Mouse (Mus musculus) lung, embryonic 15.5 days (tissue): ENCODE results near the gene Iqsec3. TPM values are rescaled to one million over a fixed set of nuclear protein-coding genes. Genes with fewer than 3 reads are reported as not detected.

Experiments
- ATAC-seq: fragments of 200-750 bp; cut with Nextera tagmentation; 2 replicates; pipeline ENCODE4 v1.8.0; 2017; ENCODE audit warnings: moderate number of reproducible peaks, borderline replicate concordance; ENCODE audit not compliant: low FRiP score, low TSS enrichment; ENCODE audit errors: extremely low read depth
- H3K27ac ChIP-seq: fragments of 300-500 bp; sonication (generic); 2 replicates; pipeline ENCODE4 v1.5.1; 2015; ENCODE audit warnings: moderate library complexity, mild to moderate bottlenecking, inconsistent platforms
- H3K27me3 ChIP-seq: fragments of 300-500 bp; sonication (generic); 2 replicates; pipeline ENCODE4 v1.6.1; 2015; ENCODE audit warnings: inconsistent platforms
- H3K36me3 ChIP-seq: fragments of 300-500 bp; sonication (generic); 2 replicates; pipeline ENCODE4 v1.6.1; 2015; ENCODE audit warnings: inconsistent platforms
- H3K4me1 ChIP-seq: fragments of 300-500 bp; sonication (generic); 2 replicates; pipeline ENCODE4 v1.6.1; 2015; ENCODE audit warnings: inconsistent platforms
- H3K4me2 ChIP-seq: fragments of 300-500 bp; sonication (generic); 2 replicates; pipeline ENCODE4 v1.6.1; 2015; ENCODE audit warnings: inconsistent platforms, mild to moderate bottlenecking, moderate library complexity
- H3K4me3 ChIP-seq: fragments of 300-500 bp; sonication (generic); 2 replicates; pipeline ENCODE4 v1.5.1; 2015; ENCODE audit warnings: mild to moderate bottlenecking, inconsistent platforms
- H3K9ac ChIP-seq: fragments of 300-500 bp; sonication (generic); 2 replicates; pipeline ENCODE4 v1.6.1; 2015; ENCODE audit warnings: inconsistent platforms
- H3K9me3 ChIP-seq: fragments of 300-500 bp; sonication (generic); 2 replicates; pipeline ENCODE4 v1.6.1; 2016; ENCODE audit warnings: inconsistent platforms
- whole genome bisulfite sequencing: fragments of 180-500 bp; shearing (Covaris S2); methylation state at CpG from one replicate; pipeline ENCODE4 v1.1.7; 2015; 5-methylcytosine and 5-hydroxymethylcytosine counted together
- polyA plus RNA-seq: library from polyadenylated mRNA; unstranded; fragments of >200 nt; fragmentation: Nextera tagmentation; extraction: Ambion mirVana; gene quantifications from 2 replicates; pipeline ENCODE4 v1.2.1, GENCODE M21; 2015

The Iqsec3 gene
- polyA plus RNA-seq, 1 experiment from 2014 or later: 0.04 TPM

DNA sequence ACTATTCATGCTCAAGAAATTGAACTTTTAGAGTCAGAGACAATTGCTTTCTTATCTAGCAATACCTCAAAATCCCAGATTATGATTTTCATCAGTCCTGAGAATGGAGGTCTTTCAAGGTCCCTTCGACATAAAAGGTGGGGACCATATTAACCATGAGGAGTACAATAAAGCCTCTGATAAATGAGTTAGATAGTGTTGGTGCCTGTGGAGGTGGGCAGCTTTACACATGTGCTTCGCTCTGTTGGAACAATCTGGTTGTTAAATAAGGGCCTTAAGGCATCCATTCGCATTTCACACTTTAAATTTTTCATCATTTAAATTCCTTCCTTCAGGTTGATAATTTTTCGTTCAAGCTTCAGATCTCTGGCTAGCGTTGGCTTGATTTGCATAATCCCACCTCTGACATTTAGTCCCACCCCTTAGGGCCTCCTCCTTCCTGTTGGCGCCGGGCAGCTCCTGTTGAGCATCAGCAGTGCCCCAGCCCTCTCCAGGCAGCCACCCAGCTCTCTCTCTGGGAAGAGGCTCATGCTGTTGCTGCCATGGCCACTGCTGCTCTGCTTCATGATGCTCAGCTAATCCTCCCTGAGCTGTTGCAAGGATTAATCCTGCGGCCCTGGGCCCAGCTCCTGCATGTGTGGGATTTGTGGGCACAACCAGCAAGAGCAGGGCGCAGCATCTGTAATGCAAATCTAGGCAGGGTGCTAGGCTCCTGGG lies 25.5 kb upstream of the Iqsec3 start:
- no peak for ATAC-seq
- no peak overlapping the region for H3K4me3 ChIP-seq
- no peak overlapping the region for H3K9ac ChIP-seq
- H3K9me3 ChIP-seq: no peaks in the 10 kb centered on the region
- H3K27ac ChIP-seq: no peak overlapping the region
- H3K4me2 ChIP-seq: no peak overlapping the region
- 19% methylated on average over 9 of the region's 9 CpGs for WGBS
- H3K27me3 ChIP-seq: no peaks in the 10 kb centered on the region
- H3K36me3 ChIP-seq: no peaks in the 10 kb centered on the region
- H3K4me1 ChIP-seq: no peaks in the 10 kb centered on the region

DNA sequence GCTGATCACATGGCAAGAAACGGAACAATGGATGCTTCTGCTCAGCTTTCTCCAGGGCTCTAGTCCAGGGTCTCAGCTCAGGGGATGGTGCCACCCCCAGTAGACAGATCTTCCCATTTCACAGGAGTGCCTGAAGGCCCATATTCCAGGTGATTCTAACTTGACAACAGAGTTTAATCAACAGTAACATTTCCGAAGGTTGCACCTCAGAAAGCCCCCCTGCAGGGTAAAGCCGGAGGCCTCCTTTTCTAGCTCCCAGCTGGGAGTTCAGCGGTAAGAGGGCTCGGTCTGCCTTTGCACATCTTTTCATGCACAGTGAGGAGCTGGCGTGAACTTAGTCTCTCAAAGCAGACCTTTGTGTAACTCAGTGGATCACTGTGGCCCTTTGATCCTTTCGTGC lies 22.1 kb upstream of the Iqsec3 start:
- Histone ChIP-seq H3K9ac (no peak overlapping the region), H3K27ac (no peak overlapping the region), H3K4me2 (no peak overlapping the region), H3K4me1 (no peaks in the 10 kb centered on the region), H3K9me3 (no peaks in the 10 kb centered on the region), H3K36me3 (no peaks in the 10 kb centered on the region), H3K27me3 (no peaks in the 10 kb centered on the region), H3K4me3 (no peak overlapping the region)
- ATAC-seq: no peak
- 54% methylated on average over 7 of the region's 7 CpGs for WGBS

DNA sequence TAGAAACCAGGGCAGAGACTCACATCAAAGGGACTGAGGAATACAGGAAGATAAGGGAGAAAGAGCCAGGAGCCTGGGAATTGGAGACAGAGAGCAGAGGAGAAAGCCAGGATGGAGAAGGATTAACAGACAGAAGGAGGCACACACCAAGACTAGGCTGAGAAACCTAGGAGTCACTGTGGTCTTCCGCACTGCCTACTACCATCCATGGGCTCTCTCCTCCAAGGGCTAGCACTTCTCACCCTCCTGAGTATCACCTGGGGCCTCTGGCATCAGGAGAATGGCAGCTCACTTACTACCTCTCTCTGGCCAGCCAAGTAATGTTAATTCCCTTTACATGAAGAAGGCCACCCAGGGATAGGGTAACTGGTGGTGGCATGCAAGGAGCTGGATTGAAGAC lies 21.5 kb upstream of the Iqsec3 start:
- H3K4me3 ChIP-seq: no peak overlapping the region
- H3K4me1 ChIP-seq: no peaks in the 10 kb centered on the region
- H3K27me3 ChIP-seq: no peaks in the 10 kb centered on the region
- ATAC-seq: no peak
- H3K36me3 ChIP-seq: no peaks in the 10 kb centered on the region
- H3K9ac ChIP-seq: no peak overlapping the region
- H3K4me2 ChIP-seq: no peak overlapping the region
- WGBS: 94% methylated on average over 1 of the region's 1 CpGs
- H3K9me3 ChIP-seq: no peaks in the 10 kb centered on the region
- H3K27ac ChIP-seq: no peak overlapping the region

DNA sequence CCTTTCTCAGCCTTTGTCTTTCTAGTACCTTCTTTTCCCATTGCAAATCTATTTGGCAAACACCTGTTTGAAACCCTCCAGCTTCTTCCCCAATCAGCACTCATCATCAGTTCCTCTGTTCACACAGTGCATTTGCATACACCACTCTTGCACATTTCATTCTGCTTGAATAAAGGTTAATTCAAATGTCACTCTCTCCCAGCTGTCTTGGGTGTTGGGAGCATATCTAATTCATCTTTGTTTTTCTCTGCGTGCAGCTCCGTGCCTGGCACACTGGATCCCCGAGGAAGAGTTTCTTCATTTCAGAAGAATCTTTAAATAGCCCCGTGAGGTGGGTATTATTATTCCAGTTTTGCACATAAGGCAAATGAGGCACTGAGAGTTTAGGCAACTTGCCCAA lies 20.8 kb upstream of the Iqsec3 start:
- Histone ChIP-seq H3K9ac (no peak overlapping the region), H3K9me3 (no peaks in the 10 kb centered on the region), H3K4me1 (no peaks in the 10 kb centered on the region), H3K27ac (no peak overlapping the region), H3K4me3 (no peak overlapping the region), H3K36me3 (no peaks in the 10 kb centered on the region), H3K27me3 (no peaks in the 10 kb centered on the region), H3K4me2 (no peak overlapping the region)
- no peak for ATAC-seq
- 76% methylated on average over 4 of the region's 4 CpGs for WGBS

DNA sequence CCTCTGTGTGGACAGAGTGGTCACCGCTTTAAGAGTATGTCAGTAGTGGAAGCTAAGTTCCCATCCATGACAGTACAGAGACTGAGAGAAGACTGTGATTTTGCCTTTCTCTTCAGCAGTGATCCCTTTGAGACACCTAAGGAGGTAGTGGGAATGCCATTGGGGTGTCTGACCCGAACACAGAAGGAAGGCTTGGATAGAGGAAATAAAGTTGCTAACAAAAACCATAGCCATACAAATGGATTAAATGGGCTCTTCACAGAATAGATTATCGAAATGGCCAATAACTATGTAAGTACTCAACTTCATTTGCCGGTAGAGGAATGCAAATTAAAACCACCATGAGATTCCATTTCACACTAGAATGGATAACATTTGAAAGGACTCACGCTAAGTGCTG lies 17.9 kb upstream of the Iqsec3 start:
- H3K4me1 ChIP-seq: no peaks in the 10 kb centered on the region
- no peak overlapping the region for H3K9ac ChIP-seq
- no peaks in the 10 kb centered on the region for H3K36me3 ChIP-seq
- WGBS: 84% methylated on average over 5 of the region's 5 CpGs
- no peak overlapping the region for H3K27ac ChIP-seq
- H3K4me3 ChIP-seq: no peak overlapping the region
- H3K4me2 ChIP-seq: no peak overlapping the region
- no peaks in the 10 kb centered on the region for H3K9me3 ChIP-seq
- no peak for ATAC-seq
- no peaks in the 10 kb centered on the region for H3K27me3 ChIP-seq

DNA sequence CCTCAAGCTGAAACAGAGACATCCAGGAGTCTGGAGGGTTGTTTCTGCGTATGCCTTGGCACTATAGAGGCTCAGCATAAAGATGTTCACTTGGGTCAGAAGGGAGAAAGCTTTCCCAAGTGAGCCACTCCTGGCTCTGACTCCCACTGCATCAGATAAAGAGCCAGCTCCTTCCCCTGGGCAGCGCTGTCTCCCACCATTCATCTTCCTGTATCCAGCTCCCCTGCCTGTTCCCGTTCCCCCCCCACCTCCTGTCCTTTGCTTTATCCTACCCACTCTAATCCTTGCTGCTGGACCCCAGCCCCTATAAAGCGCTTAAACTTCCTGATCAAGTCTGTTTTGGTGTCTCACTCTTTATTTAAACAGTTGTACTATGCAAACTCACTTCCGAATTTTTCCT lies 1.2 kb downstream of the Iqsec3 start:
- Histone ChIP-seq H3K36me3 (no peaks in the 10 kb centered on the region), H3K4me3 (no peak overlapping the region), H3K4me2 (no peak overlapping the region), H3K27ac (no peak overlapping the region), H3K9ac (no peak overlapping the region), H3K4me1 (peaks cover 4% of the 10 kb centered on the region), H3K27me3 (peaks cover 36% of the 10 kb centered on the region), H3K9me3 (no peaks in the 10 kb centered on the region)
- ATAC-seq: no peak
- WGBS: 37% methylated on average over 5 of the region's 5 CpGs

DNA sequence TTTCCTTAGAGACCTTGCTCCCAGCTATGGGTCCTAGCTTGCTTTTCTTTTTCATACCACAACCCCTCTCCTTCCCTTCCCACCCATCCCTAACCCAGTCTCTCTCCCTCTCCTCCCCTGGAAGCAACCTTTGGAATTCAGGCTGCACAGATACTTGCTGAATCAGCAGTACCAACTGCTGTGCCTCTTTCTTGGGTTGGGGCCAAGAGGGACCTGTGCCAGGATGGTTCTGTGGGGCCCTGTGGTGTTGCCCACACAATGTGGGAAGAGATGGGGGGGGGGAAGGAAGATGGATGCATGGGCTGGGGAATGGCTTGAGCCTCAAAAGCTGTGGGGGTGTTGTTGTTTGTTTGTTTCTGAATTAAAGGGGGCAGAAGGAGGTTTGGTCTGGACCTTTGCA lies 5.2 kb downstream of the Iqsec3 start:
- Histone ChIP-seq H3K9ac (no peak overlapping the region), H3K27me3 (peaks cover 19% of the 10 kb centered on the region), H3K36me3 (no peaks in the 10 kb centered on the region), H3K27ac (no peak overlapping the region), H3K4me2 (no peak overlapping the region), H3K4me1 (no peaks in the 10 kb centered on the region), H3K4me3 (no peak overlapping the region), H3K9me3 (no peaks in the 10 kb centered on the region)
- no peak for ATAC-seq

DNA sequence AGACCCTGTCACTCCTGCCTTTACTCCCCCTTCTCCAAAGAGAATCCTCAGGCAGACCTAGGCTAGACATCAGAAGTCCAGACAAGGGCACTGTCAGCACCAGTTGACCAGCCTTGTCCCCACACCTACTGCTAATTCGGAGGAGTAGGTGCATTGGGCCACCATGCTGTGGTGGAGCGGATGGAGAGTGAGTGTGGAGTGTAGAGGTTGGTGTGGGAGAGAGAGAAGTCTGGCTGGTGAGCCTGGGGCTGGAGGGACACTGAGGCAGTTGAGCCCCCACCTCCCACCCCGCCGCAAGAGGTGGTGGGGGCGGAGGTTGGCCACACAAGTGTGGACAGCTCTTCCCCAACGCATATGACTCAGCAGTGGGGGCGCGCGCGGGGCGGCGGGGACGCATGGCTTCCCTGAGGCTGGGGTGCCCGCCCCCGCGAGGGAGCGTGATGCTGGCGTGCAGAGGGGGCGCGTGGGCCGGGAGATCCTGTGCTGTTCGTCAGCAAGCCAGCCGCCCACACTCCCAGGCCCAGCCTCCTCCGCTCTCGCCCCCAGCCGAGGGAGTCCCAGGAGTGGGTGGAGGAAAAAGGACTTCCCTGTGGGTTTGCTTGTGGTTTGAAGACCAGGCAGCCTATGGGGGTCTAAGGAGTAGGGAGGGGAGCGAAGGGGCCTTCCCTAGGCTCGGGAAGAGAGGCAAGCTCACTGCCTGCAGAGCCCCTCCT lies 10.7 kb downstream of the Iqsec3 start:
- ATAC-seq: no peak
- Histone ChIP-seq H3K27me3 (peaks cover 5% of the 10 kb centered on the region), H3K4me1 (no peaks in the 10 kb centered on the region), H3K4me2 (no peak overlapping the region), H3K9me3 (no peaks in the 10 kb centered on the region), H3K27ac (no peak overlapping the region), H3K9ac (no peak overlapping the region), H3K4me3 (no peak overlapping the region), H3K36me3 (no peaks in the 10 kb centered on the region)
- WGBS: 5% methylated on average over 28 of the region's 28 CpGs

DNA sequence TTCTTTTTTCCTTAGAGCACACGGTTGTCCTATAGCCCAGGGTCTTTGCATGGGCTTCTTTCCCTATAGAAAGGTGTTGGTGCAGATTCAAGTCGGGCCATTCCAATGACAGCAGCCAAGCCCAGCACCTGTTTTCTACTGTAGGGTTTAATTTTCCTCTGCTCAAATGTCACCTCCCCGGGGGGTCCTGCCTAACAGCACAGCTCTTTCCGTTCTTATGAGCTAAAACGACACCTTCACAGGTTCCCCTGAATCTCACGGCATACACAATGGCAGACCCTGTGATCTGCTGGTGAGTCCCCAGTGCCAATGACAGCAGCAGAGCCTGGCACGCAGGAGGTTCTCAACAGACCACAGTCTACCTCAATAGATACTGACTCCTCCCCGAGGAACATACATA lies 16.1 kb downstream of the Iqsec3 start:
- Histone ChIP-seq H3K4me2 (no peak overlapping the region), H3K27ac (no peak overlapping the region), H3K27me3 (no peaks in the 10 kb centered on the region), H3K4me1 (no peaks in the 10 kb centered on the region), H3K9me3 (no peaks in the 10 kb centered on the region), H3K36me3 (no peaks in the 10 kb centered on the region), H3K4me3 (no peak overlapping the region), H3K9ac (no peak overlapping the region)
- 50% methylated on average over 8 of the region's 8 CpGs for WGBS
- no peak for ATAC-seq

DNA sequence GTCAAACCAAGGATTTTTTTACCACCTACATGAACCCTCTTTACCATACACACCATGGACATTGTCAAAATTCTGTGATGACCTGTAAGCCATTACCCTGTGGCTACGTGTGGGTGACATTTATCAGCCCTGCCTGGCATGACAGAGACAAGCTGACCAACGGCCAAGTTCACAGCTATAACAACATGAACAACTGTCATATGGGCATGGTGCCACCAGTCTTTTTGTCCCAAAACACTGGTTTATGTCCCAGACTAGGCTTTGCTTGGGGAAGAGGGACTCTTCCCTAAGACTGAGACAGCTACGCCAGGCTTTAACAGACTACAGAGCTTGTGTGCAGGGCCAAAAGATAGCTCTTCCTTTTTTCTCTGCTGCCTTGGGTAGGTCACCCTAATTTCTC lies 16.8 kb downstream of the Iqsec3 start:
- H3K4me2 ChIP-seq: no peak overlapping the region
- 55% methylated on average over 3 of the region's 3 CpGs for WGBS
- no peak overlapping the region for H3K27ac ChIP-seq
- ATAC-seq: no peak
- no peaks in the 10 kb centered on the region for H3K9me3 ChIP-seq
- no peak overlapping the region for H3K4me3 ChIP-seq
- H3K36me3 ChIP-seq: no peaks in the 10 kb centered on the region
- no peak overlapping the region for H3K9ac ChIP-seq
- no peaks in the 10 kb centered on the region for H3K27me3 ChIP-seq
- no peaks in the 10 kb centered on the region for H3K4me1 ChIP-seq

DNA sequence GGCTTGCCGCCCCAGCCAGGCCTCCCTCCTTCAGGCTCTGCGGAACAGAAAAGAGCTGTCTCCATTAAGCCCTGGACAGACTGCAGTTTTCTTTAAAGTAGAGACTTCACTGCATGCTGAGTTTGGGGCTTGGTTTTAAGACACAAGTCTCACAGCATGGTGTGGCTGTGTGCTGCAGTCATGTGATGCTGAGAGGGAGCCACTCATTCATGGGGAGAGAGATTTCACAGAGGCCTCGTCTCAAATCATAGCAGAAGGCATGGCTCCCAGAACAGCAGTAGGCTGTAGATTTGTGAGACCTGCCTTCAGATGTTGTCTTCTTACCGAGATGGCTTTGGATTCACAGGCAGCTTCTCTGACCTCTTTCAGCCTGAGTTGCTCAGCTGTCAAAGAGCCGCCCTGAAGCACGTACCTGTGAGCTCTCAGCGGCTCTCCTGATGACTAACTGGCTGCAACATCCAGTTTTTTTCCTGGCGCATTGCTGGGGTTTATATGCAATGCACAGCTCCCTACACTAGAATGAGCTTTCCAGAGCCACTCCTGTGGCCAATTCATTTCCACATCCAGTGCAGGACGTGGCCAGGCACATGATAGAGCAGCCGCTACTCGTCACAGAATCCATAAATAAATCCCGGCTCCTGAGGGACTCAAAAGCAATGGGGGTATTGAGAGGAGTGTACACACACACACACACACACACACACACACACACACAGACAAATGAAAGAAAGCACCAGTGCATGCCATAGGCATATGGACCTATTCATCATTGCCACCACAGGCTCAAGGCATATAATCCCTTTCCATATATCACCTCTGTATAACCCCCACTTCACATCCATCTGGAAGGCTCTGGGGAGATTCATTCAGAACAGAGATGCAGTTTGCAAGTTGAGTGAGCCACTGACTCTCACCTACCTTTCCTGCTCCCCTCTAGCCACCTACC lies 18.7 kb downstream of the Iqsec3 start:
- no peaks in the 10 kb centered on the region for H3K4me1 ChIP-seq
- no peaks in the 10 kb centered on the region for H3K9me3 ChIP-seq
- H3K27ac ChIP-seq: no peak overlapping the region
- no peak overlapping the region for H3K4me3 ChIP-seq
- H3K4me2 ChIP-seq: no peak overlapping the region
- 48% methylated on average over 12 of the region's 12 CpGs for WGBS
- no peaks in the 10 kb centered on the region for H3K27me3 ChIP-seq
- H3K36me3 ChIP-seq: no peaks in the 10 kb centered on the region
- H3K9ac ChIP-seq: no peak overlapping the region
- no peak for ATAC-seq

DNA sequence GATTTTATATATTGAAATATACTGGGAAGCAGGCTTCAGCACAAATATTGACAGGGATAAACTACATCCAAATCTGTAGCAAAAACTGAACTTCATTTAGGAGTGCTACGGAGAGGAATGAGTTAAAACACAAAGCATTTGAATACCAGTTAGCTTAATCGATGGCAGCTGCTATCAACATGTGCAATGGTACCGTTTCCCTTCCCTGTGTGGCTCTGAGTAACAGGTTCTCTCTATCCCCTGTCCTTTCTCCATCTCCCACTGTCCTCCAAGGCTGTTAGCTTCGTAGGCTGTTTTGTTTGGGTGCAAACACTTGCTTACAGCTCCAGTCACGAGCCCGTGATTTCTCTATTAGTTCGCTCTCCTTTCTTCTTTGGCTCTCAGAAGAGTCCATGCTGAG lies 19.7 kb downstream of the Iqsec3 start:
- H3K27me3 ChIP-seq: no peaks in the 10 kb centered on the region
- WGBS: 47% methylated on average over 7 of the region's 7 CpGs
- no peak for ATAC-seq

More for the DNA sequence above, 19.7 kb downstream of the Iqsec3 start:
- Histone ChIP-seq H3K4me3 (no peak overlapping the region), H3K36me3 (no peaks in the 10 kb centered on the region), H3K9ac (no peak overlapping the region), H3K4me1 (no peaks in the 10 kb centered on the region), H3K9me3 (no peaks in the 10 kb centered on the region), H3K27ac (no peak overlapping the region), H3K4me2 (no peak overlapping the region)
